Comparison of ENCODE assay signal across 8 mouse cellular contexts in genomic region chr13:99375550-99375949, GRCm38 (mm10). TPM values are rescaled to one million over a fixed set of nuclear protein-coding genes. Genes with fewer than 3 reads are reported as not detected.
DNase-seq lines count a peak whose midpoint lies in the region; ATAC-seq lines count a peak whose summit lies in the region.

No protein-coding gene starts in this region.

- ATAC-seq in forebrain, embryonic 12.5 days (ENCODE audit: low FRiP score), result peak; percentile 63; the same call in 1 of the 2 replicates

- peak; percentile 26 for DNase-seq in MEL-GATA-1-ER (ENCODE audit: extremely low read depth, low read depth)
- peak; percentile 51 for DNase-seq in c-Kit-positive CD71-positive TER-119-negative erythroid progenitor cells, embryonic 14.5 days (ENCODE audit: low read depth)
- DNase-seq in heart, postnatal 36 days, result peak; percentile 82 to 86
- peak; percentile 74 for DNase-seq in layer of hippocampus, adult 9-10 months (ENCODE audit: low spot score)
- peak; percentile 81 for DNase-seq in lung, postnatal 25 days (ENCODE audit: low spot score)
- DNase-seq in retina, embryonic 14.5 days (ENCODE audit: low spot score), result peak; percentile 95
- peak; percentile 59 for DNase-seq in urinary bladder, postnatal 10 days (ENCODE audit: low spot score)

- 37% methylated on average over 6 of the region's 6 CpGs for WGBS in forebrain, embryonic 12.5 days

- intact Hi-C loops in heart, postnatal 36 days (cut with DNase I), result loop anchor here (1.0 to 10.0 kb wide), 6 partner anchors 37 to 463 kb away; no protein-coding TSS in a partner anchor

- no peak overlapping the region for H3K9ac ChIP-seq in forebrain, embryonic 12.5 days

- no peak overlapping the region for H3K4me3 ChIP-seq in forebrain, embryonic 12.5 days (replicated peaks)

- H3K36me3 ChIP-seq in forebrain, embryonic 12.5 days (replicated peaks), result no peaks in the 10 kb centered on the region

- no peak overlapping the region for H3K27ac ChIP-seq in forebrain, embryonic 12.5 days

- no peaks in the 10 kb centered on the region for H3K9me3 ChIP-seq in forebrain, embryonic 12.5 days

- no peaks in the 10 kb centered on the region for H3K27me3 ChIP-seq in forebrain, embryonic 12.5 days

- H3K4me2 ChIP-seq in forebrain, embryonic 12.5 days, result no peak overlapping the region

- H3K4me1 ChIP-seq in forebrain, embryonic 12.5 days, result peaks cover 3% of the 10 kb centered on the region; the same call in 1 of the 2 replicates

RNA-seq across cellular contexts. Expression of gene Mrps27, which starts 31.0 kb away (rescaled TPM):
- 49.9 and 52.6 TPM in 2 replicates for polyA plus RNA-seq in forebrain, embryonic 12.5 days (2016; fragmentation: Nextera tagmentation; extraction: Ambion mirVana)
- 10 to 100 TPM; 48.2 to 48.8 TPM for total RNA-seq in heart, postnatal 36 days (2021)

RNA-seq across cellular contexts. Expression of gene Ptcd2, which starts 31.0 kb away (rescaled TPM):
- 47.6 and 48.0 TPM in 2 replicates for polyA plus RNA-seq in forebrain, embryonic 12.5 days (2016; fragmentation: Nextera tagmentation; extraction: Ambion mirVana)
- 10 to 100 TPM; 47.0 to 49.2 TPM for total RNA-seq in heart, postnatal 36 days (2021)

Comparison
In these comparisons a context has a peak if more than half of its experiments do, and no peak if none do; other contexts are left out.
1. DNase-seq: peak in every context shown above with its lines; median percentile 95 in retina, embryonic 14.5 days; 84 in heart, postnatal 36 days; 81 in lung, postnatal 25 days; 74 in layer of hippocampus, adult 9-10 months; 59 in urinary bladder, postnatal 10 days; 51 in c-Kit-positive CD71-positive TER-119-negative erythroid progenitor cells, embryonic 14.5 days; 26 in MEL-GATA-1-ER.